Mouse (Mus musculus): ENCODE measurements around the gene Abca8a. TPM values are rescaled to one million over a fixed set of nuclear protein-coding genes. Genes with fewer than 3 reads are reported as not detected.

Gene Abca8a
- polyA plus RNA-seq, 1 experiment from 2014 or later, result 0.37 TPM

Other genes starting within 250 kb of the Abca8a start
- 0.63 and 0.82 TPM in 2 replicates for gene Abca8b, start 100.1 kb downstream of the Abca8a start, polyA plus RNA-seq (2015; fragmentation: Nextera tagmentation; extraction: Ambion mirVana)
- 1.2 and 1.7 TPM in 2 replicates for gene Abca9, start 72.2 kb upstream of the Abca8a start, polyA plus RNA-seq (2015; fragmentation: Nextera tagmentation; extraction: Ambion mirVana)
- 0.04 and 0.08 TPM in 2 replicates for gene Abca6, start 155.8 kb upstream of the Abca8a start, polyA plus RNA-seq (2015; fragmentation: Nextera tagmentation; extraction: Ambion mirVana)
- gene Abca5, start 241.7 kb upstream of the Abca8a start, polyA plus RNA-seq (2015; fragmentation: Nextera tagmentation; extraction: Ambion mirVana), result 4.8 and 5.7 TPM in 2 replicates

Measured in forebrain, embryonic 13.5 days (tissue).